Mouse (Mus musculus): ENCODE data around the gene Abcc10. TPM values are rescaled to one million over a fixed set of nuclear protein-coding genes. Genes with fewer than 3 reads are reported as not detected.

Gene Abcc10
- polyA plus RNA-seq, 1 experiment from 2014 or later = 5.0 TPM

GRCm38 (mm10) chr17:46278011-46278765 lies 50.0 kb downstream of the Abcc10 start:
- H3K4me1 ChIP-seq (ENCODE audit: control insufficient read depth, insufficient read depth, low read length) = peaks cover 10% of the 10 kb centered on the region; the same call in 1 of the 2 replicates
- ATAC-seq (ENCODE audit: low FRiP score) (no peak), DNase-seq (ENCODE audit: low spot score, missing footprints) (no peak)
- peaks cover 9% of the 10 kb centered on the region; the same call in 1 of the 2 replicates for H3K36me3 ChIP-seq (ENCODE audit: control insufficient read depth, insufficient read depth, low read length)
- H3K9me3 ChIP-seq (ENCODE audit: control insufficient read depth, low read length) = no peaks in the 10 kb centered on the region
- 88% methylated on average over 12 of the region's 12 CpGs for WGBS
- H3K27ac ChIP-seq (ENCODE audit: low read depth, low read length) = no peak overlapping the region
- H3K27me3 ChIP-seq (ENCODE audit: control insufficient read depth, insufficient read depth, low read length) = no peaks in the 10 kb centered on the region
- no peak overlapping the region for H3K9ac ChIP-seq (ENCODE audit: low read length)
- no peak overlapping the region for H3K4me3 ChIP-seq (ENCODE audit: low read depth, low read length)
- no peak overlapping the region for H3K4me2 ChIP-seq

- H3K4me2 ChIP-seq = no peak overlapping the region
- peaks cover 8% of the 10 kb centered on the region; the same call in 1 of the 2 replicates for H3K4me1 ChIP-seq (ENCODE audit: control insufficient read depth, insufficient read depth, low read length)
- WGBS = 78% methylated on average over 4 of the region's 4 CpGs
- H3K36me3 ChIP-seq (ENCODE audit: control insufficient read depth, insufficient read depth, low read length) = peaks cover 9% of the 10 kb centered on the region; the same call in 1 of the 2 replicates
- DNase-seq (ENCODE audit: low spot score, missing footprints) = no peak
- H3K9me3 ChIP-seq (ENCODE audit: control insufficient read depth, low read length) = no peaks in the 10 kb centered on the region
- no peak overlapping the region for H3K9ac ChIP-seq (ENCODE audit: low read length)
- H3K27ac ChIP-seq (ENCODE audit: low read depth, low read length) = no peak overlapping the region
- no peaks in the 10 kb centered on the region for H3K27me3 ChIP-seq (ENCODE audit: control insufficient read depth, insufficient read depth, low read length)
- H3K4me3 ChIP-seq (ENCODE audit: low read depth, low read length) = no peak overlapping the region
- no peak for ATAC-seq (ENCODE audit: low FRiP score)
These were observed 50.6 kb downstream of the Abcc10 start for GRCm38 (mm10) chr17:46277586-46277985.

GRCm38 (mm10) chr17:46275506-46275905 lies 52.6 kb downstream of the Abcc10 start:
- WGBS = 93% methylated on average over 10 of the region's 10 CpGs
- no peaks in the 10 kb centered on the region for H3K4me1 ChIP-seq (ENCODE audit: control insufficient read depth, insufficient read depth, low read length)
- DNase-seq (ENCODE audit: low spot score, missing footprints) = no peak
- H3K27me3 ChIP-seq (ENCODE audit: control insufficient read depth, insufficient read depth, low read length) = no peaks in the 10 kb centered on the region
- H3K4me2 ChIP-seq = no peak overlapping the region
- no peak overlapping the region for H3K27ac ChIP-seq (ENCODE audit: low read depth, low read length)
- H3K36me3 ChIP-seq (ENCODE audit: control insufficient read depth, insufficient read depth, low read length) = peaks cover 14% of the 10 kb centered on the region
- H3K9me3 ChIP-seq (ENCODE audit: control insufficient read depth, low read length) = no peaks in the 10 kb centered on the region
- H3K9ac ChIP-seq (ENCODE audit: low read length) = no peak overlapping the region
- ATAC-seq (ENCODE audit: low FRiP score) = no peak
- no peak overlapping the region for H3K4me3 ChIP-seq (ENCODE audit: low read depth, low read length)

GRCm38 (mm10) chr17:46275034-46275433 lies 53.1 kb downstream of the Abcc10 start:
- Histone ChIP-seq H3K27ac (ENCODE audit: low read depth, low read length) (no peak overlapping the region), H3K4me1 (ENCODE audit: control insufficient read depth, insufficient read depth, low read length) (no peaks in the 10 kb centered on the region), H3K36me3 (ENCODE audit: control insufficient read depth, insufficient read depth, low read length) (peaks cover 14% of the 10 kb centered on the region), H3K9me3 (ENCODE audit: control insufficient read depth, low read length) (no peaks in the 10 kb centered on the region), H3K9ac (ENCODE audit: low read length) (no peak overlapping the region), H3K4me2 (no peak overlapping the region), H3K4me3 (ENCODE audit: low read depth, low read length) (no peak overlapping the region), H3K27me3 (ENCODE audit: control insufficient read depth, insufficient read depth, low read length) (no peaks in the 10 kb centered on the region)
- no peak for ATAC-seq (ENCODE audit: low FRiP score)
- no peak for DNase-seq (ENCODE audit: low spot score, missing footprints)
- WGBS = 84% methylated on average over 6 of the region's 6 CpGs

- 78% methylated on average over 6 of the region's 6 CpGs for WGBS
- H3K27me3 ChIP-seq (ENCODE audit: control insufficient read depth, insufficient read depth, low read length) = no peaks in the 10 kb centered on the region
- peaks cover 15% of the 10 kb centered on the region for H3K36me3 ChIP-seq (ENCODE audit: control insufficient read depth, insufficient read depth, low read length)
- H3K4me2 ChIP-seq = no peak overlapping the region
- ATAC-seq (ENCODE audit: low FRiP score) = no peak
- H3K9ac ChIP-seq (ENCODE audit: low read length) = no peak overlapping the region
- H3K4me1 ChIP-seq (ENCODE audit: control insufficient read depth, insufficient read depth, low read length) = no peaks in the 10 kb centered on the region
- H3K27ac ChIP-seq (ENCODE audit: low read depth, low read length) = no peak overlapping the region
- no peak overlapping the region for H3K4me3 ChIP-seq (ENCODE audit: low read depth, low read length)
- H3K9me3 ChIP-seq (ENCODE audit: control insufficient read depth, low read length) = no peaks in the 10 kb centered on the region
- no peak for DNase-seq (ENCODE audit: low spot score, missing footprints)
These were observed 53.7 kb downstream of the Abcc10 start for GRCm38 (mm10) chr17:46274465-46274864.

- Histone ChIP-seq H3K9me3 (ENCODE audit: control insufficient read depth, low read length) (no peaks in the 10 kb centered on the region), H3K4me3 (ENCODE audit: low read depth, low read length) (no peak overlapping the region), H3K27me3 (ENCODE audit: control insufficient read depth, insufficient read depth, low read length) (no peaks in the 10 kb centered on the region), H3K27ac (ENCODE audit: low read depth, low read length) (no peak overlapping the region), H3K4me1 (ENCODE audit: control insufficient read depth, insufficient read depth, low read length) (no peaks in the 10 kb centered on the region), H3K36me3 (ENCODE audit: control insufficient read depth, insufficient read depth, low read length) (peaks cover 16% of the 10 kb centered on the region), H3K9ac (ENCODE audit: low read length) (no peak overlapping the region), H3K4me2 (no peak overlapping the region)
- ATAC-seq (ENCODE audit: low FRiP score) (no peak), DNase-seq (ENCODE audit: low spot score, missing footprints) (no peak)
- 76% methylated on average over 1 of the region's 1 CpGs for WGBS
These were observed 54.3 kb downstream of the Abcc10 start for GRCm38 (mm10) chr17:46273803-46274236.

- Histone ChIP-seq H3K9me3 (ENCODE audit: control insufficient read depth, low read length) (no peaks in the 10 kb centered on the region), H3K36me3 (ENCODE audit: control insufficient read depth, insufficient read depth, low read length) (peaks cover 12% of the 10 kb centered on the region), H3K27me3 (ENCODE audit: control insufficient read depth, insufficient read depth, low read length) (no peaks in the 10 kb centered on the region), H3K4me2 (no peak overlapping the region), H3K27ac (ENCODE audit: low read depth, low read length) (no peak overlapping the region), H3K9ac (ENCODE audit: low read length) (no peak overlapping the region), H3K4me3 (ENCODE audit: low read depth, low read length) (no peak overlapping the region), H3K4me1 (ENCODE audit: control insufficient read depth, insufficient read depth, low read length) (no peaks in the 10 kb centered on the region)
- DNase-seq (ENCODE audit: low spot score, missing footprints) (no peak), ATAC-seq (ENCODE audit: low FRiP score) (no peak)
- 93% methylated on average over 5 of the region's 5 CpGs for WGBS
These were observed 55.5 kb downstream of the Abcc10 start for GRCm38 (mm10) chr17:46272675-46273074.

- DNase-seq (ENCODE audit: low spot score, missing footprints) (no peak), ATAC-seq (ENCODE audit: low FRiP score) (no peak)
- Histone ChIP-seq H3K4me2 (no peak overlapping the region), H3K27ac (ENCODE audit: low read depth, low read length) (no peak overlapping the region), H3K9me3 (ENCODE audit: control insufficient read depth, low read length) (no peaks in the 10 kb centered on the region), H3K4me3 (ENCODE audit: low read depth, low read length) (no peak overlapping the region), H3K36me3 (ENCODE audit: control insufficient read depth, insufficient read depth, low read length) (peaks cover 7% of the 10 kb centered on the region), H3K9ac (ENCODE audit: low read length) (no peak overlapping the region), H3K27me3 (ENCODE audit: control insufficient read depth, insufficient read depth, low read length) (no peaks in the 10 kb centered on the region), H3K4me1 (ENCODE audit: control insufficient read depth, insufficient read depth, low read length) (no peaks in the 10 kb centered on the region)
- WGBS = 94% methylated on average over 2 of the region's 2 CpGs
These were observed 56.1 kb downstream of the Abcc10 start for GRCm38 (mm10) chr17:46272058-46272457.

- 91% methylated on average over 19 of the region's 19 CpGs for WGBS
- peaks cover 7% of the 10 kb centered on the region for H3K36me3 ChIP-seq (ENCODE audit: control insufficient read depth, insufficient read depth, low read length)
- H3K4me1 ChIP-seq (ENCODE audit: control insufficient read depth, insufficient read depth, low read length) = no peaks in the 10 kb centered on the region
- no peak overlapping the region for H3K4me3 ChIP-seq (ENCODE audit: low read depth, low read length)
- H3K27me3 ChIP-seq (ENCODE audit: control insufficient read depth, insufficient read depth, low read length) = no peaks in the 10 kb centered on the region
- H3K27ac ChIP-seq (ENCODE audit: low read depth, low read length) = no peak overlapping the region
- no peaks in the 10 kb centered on the region for H3K9me3 ChIP-seq (ENCODE audit: control insufficient read depth, low read length)
- H3K4me2 ChIP-seq = no peak overlapping the region
- DNase-seq (ENCODE audit: low spot score, missing footprints) = no peak
- H3K9ac ChIP-seq (ENCODE audit: low read length) = no peak overlapping the region
- no peak for ATAC-seq (ENCODE audit: low FRiP score)
These were observed 58.2 kb downstream of the Abcc10 start for GRCm38 (mm10) chr17:46269771-46270534.

Measured in midbrain, embryonic 11.5 days (tissue).